Mouse (Mus musculus): ENCODE measurements at regions not wholly inside any gene's neighbourhood (a gene's known extent, or its start where the extent isn't known, plus 50 kb on each side); places are given as distances from the start of the nearest gene placed in this dataset.

DNA sequence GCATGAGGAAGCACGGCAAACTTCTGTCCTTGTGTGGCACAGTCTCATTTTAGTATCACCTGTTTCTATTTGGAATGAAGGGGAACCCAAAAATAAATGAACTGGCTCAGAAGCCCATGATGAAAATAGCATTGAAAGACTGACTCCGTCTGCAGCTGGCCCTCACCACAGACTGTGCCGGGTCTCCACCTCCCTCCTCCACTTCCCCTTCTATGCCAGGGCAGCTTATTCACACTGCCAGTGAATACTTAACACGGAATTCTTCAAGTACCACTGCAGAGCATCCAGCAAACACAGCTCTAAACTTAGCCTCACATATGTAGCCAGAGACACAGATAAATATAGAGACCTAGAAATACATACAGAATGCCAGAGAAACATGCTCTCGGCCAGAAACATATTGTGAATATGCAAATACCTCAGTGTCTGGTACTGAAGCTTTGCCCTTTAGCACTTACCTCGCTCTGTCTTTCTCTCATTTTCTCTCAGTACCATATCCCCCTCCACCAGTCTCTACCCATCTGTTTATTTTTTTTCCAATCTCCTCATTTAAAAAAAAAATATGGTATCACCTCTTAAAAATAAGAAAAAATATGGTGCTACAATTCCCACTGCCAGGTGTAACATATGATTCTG is 311.8 kb downstream of the Olfr1505 start:
- Histone ChIP-seq H3K36me3 (no peaks in the 10 kb centered on the region), H3K9me3 (no peaks in the 10 kb centered on the region), H3K4me2 (replicated peaks) (no peak overlapping the region), H3K4me3 (no peak overlapping the region), H3K4me1 (peaks cover 9% of the 10 kb centered on the region; the same call in 1 of the 2 replicates), H3K27ac (no peak overlapping the region), H3K9ac (no peak overlapping the region), H3K27me3 (no peaks in the 10 kb centered on the region)
- peak; percentile 59 for ATAC-seq (ENCODE audit: low FRiP score, low read depth)
- 49% methylated on average over 6 of the region's 6 CpGs for WGBS

DNA sequence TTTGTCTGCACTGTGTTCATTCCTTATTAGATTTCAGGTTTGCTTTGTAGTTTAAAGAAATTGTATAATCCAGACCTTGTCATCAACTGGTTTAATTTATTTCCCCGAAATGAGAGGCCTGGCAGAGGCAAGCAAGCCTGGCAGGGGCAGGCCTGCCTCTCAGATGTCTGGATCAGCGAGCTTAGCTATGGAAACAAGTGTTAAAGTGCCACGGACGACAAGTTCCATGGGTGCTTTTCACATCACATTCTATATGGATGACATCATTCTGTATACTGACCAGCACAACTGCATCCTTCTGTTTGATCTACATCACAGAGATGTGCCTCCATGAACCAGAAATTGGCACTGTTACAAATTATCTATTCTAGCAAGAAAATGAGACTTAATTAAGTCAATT is 312.5 kb downstream of the Olfr1505 start:
- Histone ChIP-seq H3K4me2 (replicated peaks) (no peak overlapping the region), H3K4me3 (no peak overlapping the region), H3K9ac (no peak overlapping the region), H3K36me3 (no peaks in the 10 kb centered on the region), H3K27me3 (no peaks in the 10 kb centered on the region), H3K27ac (no peak overlapping the region), H3K9me3 (no peaks in the 10 kb centered on the region), H3K4me1 (peaks cover 9% of the 10 kb centered on the region; the same call in 1 of the 2 replicates)
- WGBS = 27% methylated on average over 4 of the region's 4 CpGs
- no peak for ATAC-seq (ENCODE audit: low FRiP score, low read depth)

DNA sequence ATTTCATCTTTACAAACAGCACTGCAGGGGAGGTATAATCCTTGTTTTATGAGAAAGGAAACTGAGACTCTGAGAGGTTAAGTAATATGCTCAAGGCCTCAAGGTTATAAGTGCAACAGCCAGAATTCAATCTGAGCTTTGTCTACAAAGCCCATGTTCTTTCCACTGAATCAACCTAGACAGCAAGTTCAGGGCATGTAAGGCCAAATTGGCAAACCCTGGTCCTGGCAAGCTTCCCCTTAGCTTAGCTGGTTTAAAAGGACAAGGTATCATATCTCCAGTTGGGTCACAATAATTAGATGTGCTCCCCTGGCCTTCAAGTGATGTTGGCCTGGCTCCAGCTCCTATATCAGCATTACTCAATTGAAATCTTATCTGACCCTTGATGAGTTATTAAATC is 313.2 kb downstream of the Olfr1505 start:
- H3K27me3 ChIP-seq = no peaks in the 10 kb centered on the region
- H3K4me1 ChIP-seq = peaks cover 9% of the 10 kb centered on the region; the same call in 1 of the 2 replicates
- H3K36me3 ChIP-seq = no peaks in the 10 kb centered on the region
- ATAC-seq (ENCODE audit: low FRiP score, low read depth) = no peak
- no peak overlapping the region for H3K4me2 ChIP-seq (replicated peaks)
- no peak overlapping the region for H3K9ac ChIP-seq
- no peak overlapping the region for H3K4me3 ChIP-seq
- H3K27ac ChIP-seq = no peak overlapping the region
- no peaks in the 10 kb centered on the region for H3K9me3 ChIP-seq

DNA sequence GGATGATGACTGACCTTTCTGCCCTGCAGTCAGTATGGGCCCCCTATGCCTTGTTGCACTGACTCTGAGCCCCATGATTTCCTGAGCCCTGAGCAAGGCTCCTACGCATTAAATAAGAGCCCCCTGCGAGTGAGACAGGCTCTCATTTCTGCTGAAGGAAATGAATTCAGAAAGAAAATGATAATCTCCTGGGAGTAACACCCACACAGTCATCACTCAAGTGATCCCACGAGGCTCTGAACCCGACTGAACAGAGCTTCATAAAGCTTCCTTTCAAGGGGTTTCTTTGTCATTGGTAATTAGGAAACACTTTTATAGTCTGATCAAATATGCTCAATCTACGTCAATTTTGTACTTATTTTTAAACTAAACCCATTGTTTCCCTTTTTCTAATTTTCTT is 330.2 kb downstream of the Olfr1505 start:
- Histone ChIP-seq H3K36me3 (no peaks in the 10 kb centered on the region), H3K27me3 (no peaks in the 10 kb centered on the region), H3K9me3 (no peaks in the 10 kb centered on the region), H3K27ac (no peak overlapping the region), H3K4me1 (peaks cover 16% of the 10 kb centered on the region), H3K4me3 (no peak overlapping the region), H3K9ac (no peak overlapping the region), H3K4me2 (replicated peaks) (no peak overlapping the region)
- WGBS = 65% methylated on average over 5 of the region's 5 CpGs
- no peak for ATAC-seq (ENCODE audit: low FRiP score, low read depth)

DNA sequence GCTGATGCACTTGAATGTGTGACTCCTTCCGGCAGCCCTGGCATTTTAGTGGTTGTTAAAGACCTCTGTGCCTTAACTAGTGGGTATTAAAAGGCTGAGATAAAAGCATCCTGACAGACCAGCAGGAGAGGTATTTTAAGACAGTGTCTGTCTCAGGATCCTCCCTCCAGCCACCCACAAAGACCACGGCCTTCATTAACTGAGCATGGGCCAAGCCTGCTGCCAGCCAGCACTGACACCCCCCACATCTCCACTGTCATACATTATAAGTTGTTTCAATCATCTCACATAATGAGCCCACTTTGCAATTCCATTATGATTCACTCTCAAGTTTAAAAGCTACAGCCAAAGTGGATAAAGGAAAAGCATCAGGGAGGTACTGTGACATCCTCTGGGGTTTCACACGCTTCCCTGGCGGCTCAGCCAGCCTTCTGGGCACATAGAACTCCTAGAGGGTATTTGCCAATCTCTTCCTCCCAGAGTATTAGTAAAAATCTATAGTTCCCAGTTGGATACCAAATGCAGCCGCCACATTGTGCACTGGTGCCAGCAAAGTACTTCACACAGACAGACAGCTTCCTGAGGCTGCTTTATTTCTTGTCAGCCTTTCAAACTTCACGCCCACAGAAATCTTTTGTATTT is 333.8 kb downstream of the Olfr1505 start:
- Histone ChIP-seq H3K36me3 (no peaks in the 10 kb centered on the region), H3K4me1 (peaks cover 6% of the 10 kb centered on the region; the same call in 1 of the 2 replicates), H3K27me3 (no peaks in the 10 kb centered on the region), H3K4me3 (no peak overlapping the region), H3K9ac (no peak overlapping the region), H3K27ac (no peak overlapping the region), H3K4me2 (replicated peaks) (no peak overlapping the region), H3K9me3 (no peaks in the 10 kb centered on the region)
- no peak for ATAC-seq (ENCODE audit: low FRiP score, low read depth)
- WGBS = 62% methylated on average over 6 of the region's 6 CpGs

DNA sequence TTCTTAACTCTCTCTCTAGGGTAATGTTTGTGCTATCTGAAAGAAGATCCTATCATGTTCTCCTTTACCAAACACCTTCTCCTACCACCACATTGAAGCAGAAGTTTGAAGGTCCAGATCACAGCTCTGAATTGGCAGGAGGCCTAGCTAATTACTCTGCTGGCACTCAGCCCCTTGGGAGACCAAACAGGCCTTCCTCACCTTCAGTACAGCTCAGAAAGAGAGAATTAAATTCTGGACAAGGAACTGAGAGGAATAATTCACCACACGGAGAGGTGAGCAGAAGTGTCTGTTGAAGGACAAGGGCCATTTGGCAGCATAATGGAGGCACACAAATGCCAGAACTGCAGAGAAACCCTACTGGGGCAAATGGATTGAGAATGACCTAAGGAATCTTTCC is 334.6 kb downstream of the Olfr1505 start:
- no peak for ATAC-seq (ENCODE audit: low FRiP score, low read depth)

DNA sequence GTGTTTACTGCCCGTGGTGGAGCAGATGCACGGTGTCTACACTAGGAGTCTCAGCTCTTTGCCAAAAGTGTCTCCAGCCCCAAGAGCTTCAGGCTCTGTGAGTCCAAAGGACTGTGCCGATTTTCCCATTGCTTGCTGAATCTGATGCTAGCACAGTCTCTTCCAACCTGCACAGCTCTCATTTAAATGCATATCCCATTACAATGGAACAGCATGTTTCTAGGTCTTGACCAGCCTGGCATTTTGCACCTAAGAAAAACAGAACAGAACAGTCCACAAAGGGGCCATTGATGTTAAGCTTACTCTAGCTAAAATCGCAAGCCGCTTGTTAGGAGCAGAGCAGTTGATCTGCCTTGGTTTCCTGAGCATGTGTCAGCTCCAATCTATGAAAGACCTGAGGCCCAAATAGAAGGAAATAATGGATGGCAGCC is 339.2 kb downstream of the Tle4 start:
- Histone ChIP-seq H3K36me3 (no peaks in the 10 kb centered on the region), H3K27me3 (no peaks in the 10 kb centered on the region), H3K4me2 (replicated peaks) (no peak overlapping the region), H3K27ac (no peak overlapping the region), H3K9ac (0 out of 2 replicates have a peak overlapping the region, but pooled peaks have one; percentile 19), H3K9me3 (no peaks in the 10 kb centered on the region), H3K4me1 (peaks cover 4% of the 10 kb centered on the region; the same call in 1 of the 2 replicates), H3K4me3 (no peak overlapping the region)
- ATAC-seq (ENCODE audit: low FRiP score, low read depth) = no peak
- WGBS = 46% methylated on average over 5 of the region's 5 CpGs

More for the DNA sequence above, 334.6 kb downstream of the Olfr1505 start:
- Histone ChIP-seq H3K9ac (no peak overlapping the region), H3K4me3 (no peak overlapping the region), H3K4me1 (peaks cover 3% of the 10 kb centered on the region; the same call in 1 of the 2 replicates), H3K9me3 (no peaks in the 10 kb centered on the region), H3K27me3 (no peaks in the 10 kb centered on the region), H3K4me2 (replicated peaks) (no peak overlapping the region), H3K27ac (no peak overlapping the region), H3K36me3 (no peaks in the 10 kb centered on the region)
- WGBS = 38% methylated on average over 1 of the region's 1 CpGs

DNA sequence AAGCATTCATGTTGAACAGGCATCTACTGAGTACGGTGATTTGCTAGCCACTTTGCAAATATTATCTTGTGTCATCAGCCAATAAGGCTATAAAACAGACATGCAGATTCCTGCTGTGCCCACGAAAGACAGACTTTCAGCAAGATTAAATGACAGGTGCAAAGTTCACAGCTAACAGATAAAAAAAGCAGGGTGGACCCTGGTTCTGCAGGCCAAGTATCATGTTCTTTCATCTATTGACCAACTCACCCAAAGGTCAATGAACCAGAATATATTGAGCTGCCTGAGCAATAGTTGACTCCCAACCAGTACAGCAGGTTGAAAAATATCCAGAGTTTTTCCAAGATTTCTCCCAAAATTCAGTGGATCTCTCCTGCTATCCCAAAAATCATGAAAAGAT is 338.6 kb downstream of the Tle4 start:
- WGBS = 58% methylated on average over 2 of the region's 2 CpGs

DNA sequence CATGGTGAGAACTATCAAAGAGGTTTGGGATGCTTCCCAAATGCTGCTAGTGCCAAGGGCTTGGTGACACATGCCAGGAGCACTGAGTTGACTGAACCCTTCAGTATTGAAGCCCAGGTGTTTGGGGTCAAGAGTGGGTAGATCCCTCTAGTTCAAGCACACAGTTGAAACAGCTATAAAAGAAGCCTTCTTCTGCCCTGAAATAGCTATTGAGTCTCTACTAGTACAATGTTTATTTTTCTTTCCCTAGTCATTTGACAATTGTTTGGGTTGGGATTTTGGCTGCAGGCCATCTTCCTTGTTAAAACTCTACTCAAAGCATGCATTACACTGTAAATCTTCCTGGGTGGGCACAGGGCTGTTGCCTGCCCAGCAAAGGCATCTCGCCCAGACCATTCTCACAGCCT is 308.5 kb downstream of the Tle4 start:
- Histone ChIP-seq H3K27ac (no peak overlapping the region), H3K27me3 (no peaks in the 10 kb centered on the region), H3K36me3 (no peaks in the 10 kb centered on the region), H3K4me1 (0 out of 2 replicates have a peak, but pooled peaks cover 3% of the 10 kb centered on the region), H3K9me3 (no peaks in the 10 kb centered on the region), H3K4me2 (replicated peaks) (no peak overlapping the region), H3K9ac (no peak overlapping the region), H3K4me3 (no peak overlapping the region)
- WGBS = 69% methylated on average over 1 of the region's 1 CpGs
- ATAC-seq (ENCODE audit: low FRiP score, low read depth) = no peak

More for the DNA sequence above, 338.6 kb downstream of the Tle4 start:
- Histone ChIP-seq H3K36me3 (no peaks in the 10 kb centered on the region), H3K27ac (no peak overlapping the region), H3K9ac (no peak overlapping the region), H3K4me3 (no peak overlapping the region), H3K4me1 (peaks cover 4% of the 10 kb centered on the region; the same call in 1 of the 2 replicates), H3K27me3 (no peaks in the 10 kb centered on the region), H3K9me3 (no peaks in the 10 kb centered on the region), H3K4me2 (replicated peaks) (no peak overlapping the region)
- ATAC-seq (ENCODE audit: low FRiP score, low read depth) = no peak

DNA sequence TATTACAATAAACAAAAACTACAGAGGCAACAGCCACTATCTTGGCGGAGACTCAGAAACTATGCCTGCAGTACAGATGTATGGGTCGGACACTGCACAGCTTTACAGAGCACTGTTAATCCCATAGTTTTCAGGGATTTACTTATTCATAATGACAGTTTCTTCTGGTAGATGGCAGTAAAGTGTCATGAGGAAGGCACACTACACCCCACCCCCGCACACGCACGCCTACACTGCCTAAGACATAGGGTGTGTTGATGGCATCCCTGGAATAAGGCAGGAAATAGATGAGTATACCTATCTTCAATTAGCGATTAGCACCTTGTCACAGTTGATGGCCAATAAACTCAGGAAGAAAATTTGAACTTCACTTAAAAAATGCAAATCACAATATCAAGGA is 306.9 kb downstream of the Tle4 start:
- ATAC-seq (ENCODE audit: low FRiP score, low read depth) = no peak
- Histone ChIP-seq H3K27ac (no peak overlapping the region), H3K4me2 (replicated peaks) (no peak overlapping the region), H3K9ac (no peak overlapping the region), H3K9me3 (no peaks in the 10 kb centered on the region), H3K36me3 (no peaks in the 10 kb centered on the region), H3K27me3 (no peaks in the 10 kb centered on the region), H3K4me3 (no peak overlapping the region), H3K4me1 (0 out of 2 replicates have a peak, but pooled peaks cover 3% of the 10 kb centered on the region)
- WGBS = 88% methylated on average over 6 of the region's 6 CpGs

DNA sequence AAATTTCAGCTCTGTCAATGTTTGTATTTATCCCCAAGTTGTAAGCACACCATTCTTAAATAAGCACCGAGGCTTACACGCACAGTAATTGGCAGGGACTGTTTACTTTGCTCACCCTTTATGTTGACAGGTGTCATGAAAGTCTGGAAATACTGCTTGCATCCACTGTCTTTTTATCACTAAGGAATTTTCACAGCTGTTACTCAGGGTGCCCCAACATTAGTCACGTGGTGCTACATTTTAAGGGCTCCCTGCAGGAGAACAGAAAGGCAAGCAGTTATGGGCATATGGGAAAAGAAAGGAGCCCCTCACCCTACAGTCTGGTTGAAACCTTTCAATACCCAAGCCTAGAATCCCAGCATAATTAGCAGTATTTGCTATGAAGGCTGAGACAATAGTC is 304.7 kb downstream of the Tle4 start:
- Histone ChIP-seq H3K27ac (no peak overlapping the region), H3K4me3 (no peak overlapping the region), H3K4me2 (replicated peaks) (no peak overlapping the region), H3K27me3 (no peaks in the 10 kb centered on the region), H3K9ac (no peak overlapping the region), H3K9me3 (no peaks in the 10 kb centered on the region), H3K4me1 (0 out of 2 replicates have a peak, but pooled peaks cover 3% of the 10 kb centered on the region), H3K36me3 (no peaks in the 10 kb centered on the region)
- no peak for ATAC-seq (ENCODE audit: low FRiP score, low read depth)
- WGBS = 61% methylated on average over 3 of the region's 3 CpGs

DNA sequence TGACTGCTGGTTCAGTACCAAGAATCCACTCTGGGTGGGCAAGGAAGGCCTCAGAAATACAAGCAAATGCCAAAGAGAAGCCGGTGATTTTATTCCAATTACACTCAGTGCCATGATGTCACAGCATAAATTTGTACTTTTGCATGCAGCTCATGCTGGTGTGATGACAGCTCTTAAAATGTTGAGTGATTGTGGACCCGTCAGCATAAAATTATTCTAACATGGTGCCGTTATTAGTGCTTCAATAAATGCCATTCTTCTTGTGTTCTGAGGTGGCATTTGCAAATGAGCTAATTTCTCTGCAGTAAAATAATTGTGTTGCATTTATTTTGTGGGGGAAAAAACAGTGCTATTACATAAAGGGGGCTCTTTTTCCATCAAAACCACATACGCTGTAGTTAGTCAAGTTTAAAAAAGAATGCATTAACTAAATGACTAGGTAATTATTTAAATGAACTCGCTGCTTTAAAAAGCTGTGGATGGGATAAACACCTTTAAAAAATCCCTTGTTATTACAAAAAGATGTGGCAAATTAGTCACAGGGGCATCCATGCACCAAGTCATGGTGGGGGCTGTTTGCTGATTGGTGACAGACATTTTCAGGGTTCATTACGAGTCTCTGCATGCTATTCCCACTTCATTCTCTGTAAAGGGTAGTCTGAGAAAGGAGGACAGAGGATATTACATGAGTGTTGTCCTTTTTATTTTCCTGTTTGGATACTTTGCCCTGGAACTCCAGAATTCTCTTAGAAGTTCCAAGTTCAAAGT is 296.5 kb downstream of the Tle4 start:
- Histone ChIP-seq H3K9me3 (no peaks in the 10 kb centered on the region), H3K36me3 (no peaks in the 10 kb centered on the region), H3K27me3 (no peaks in the 10 kb centered on the region), H3K27ac (no peak overlapping the region), H3K4me3 (no peak overlapping the region), H3K4me2 (replicated peaks) (no peak overlapping the region), H3K9ac (no peak overlapping the region), H3K4me1 (no peaks in the 10 kb centered on the region)
- no peak for ATAC-seq (ENCODE audit: low FRiP score, low read depth)
- WGBS = 36% methylated on average over 6 of the region's 6 CpGs

Measured in limb, embryonic 13.5 days (tissue).